Mouse (Mus musculus) activated CD4-positive, CD25-positive, alpha-beta regulatory T cell (primary cell): ENCODE measurements around the gene Tbpl1. TPM values are rescaled to one million over a fixed set of nuclear protein-coding genes. Genes with fewer than 3 reads are reported as not detected.

Experiments
- polyA plus RNA-seq, 2 experiments: library from polyadenylated mRNA; unstranded; fragments of 100-300 nt; shearing (Covaris generic); gene quantifications; one replicate each; pipeline ENCODE4 v1.2.1; 2017

The Tbpl1 gene
- polyA plus RNA-seq: 10 to 100 TPM; 60.9 to 61.7 TPM

DNA sequence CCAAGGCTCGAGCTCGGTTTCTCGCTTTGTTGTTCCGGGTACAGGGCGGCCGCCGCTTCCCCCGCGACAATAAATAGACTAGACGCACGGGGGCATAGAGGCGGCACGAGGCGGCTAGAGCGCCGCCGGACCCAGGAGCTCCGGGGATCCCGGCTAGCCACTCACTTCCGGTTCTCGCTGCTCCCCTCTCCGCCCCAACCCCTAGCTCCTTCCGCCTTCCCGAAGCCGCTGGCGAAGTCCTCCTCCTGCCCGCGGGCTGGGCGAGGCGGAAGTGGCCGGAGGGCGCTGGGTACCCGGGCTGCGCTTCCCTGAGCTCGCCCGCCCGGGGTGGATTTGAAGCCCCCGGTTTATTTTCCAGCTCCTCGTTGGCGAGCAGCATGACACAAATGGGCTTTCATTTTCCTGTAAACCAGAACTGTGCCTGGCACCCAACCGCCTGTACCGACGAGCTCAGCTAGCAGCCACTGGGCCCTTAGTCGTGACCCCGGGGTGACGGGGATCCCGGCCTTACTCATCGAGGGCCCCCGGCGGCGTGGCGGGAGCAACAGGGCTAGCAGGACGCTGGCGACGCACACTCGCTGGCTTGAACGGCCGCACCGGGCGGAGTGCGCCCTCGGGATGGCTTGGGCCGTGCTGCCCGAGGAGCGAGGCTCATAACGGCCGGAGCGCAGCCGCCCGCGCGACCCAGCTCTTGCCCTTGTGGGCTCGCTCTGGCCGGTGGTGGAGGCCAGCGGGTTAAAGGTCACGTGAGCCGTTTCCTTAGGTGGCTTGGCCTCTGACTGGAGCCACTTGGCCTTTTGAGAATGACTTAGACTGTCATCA is at the start of gene Tbpl1:
Gene Tbpl1 (minus strand): TSS at position 667 of the 822 bp plus-strand sequence.

Other genes with a start within 250 kb of the Tbpl1 start
- gene Slc2a12, start 86.9 kb downstream of the Tbpl1 start, polyA plus RNA-seq: not detected
- gene Tcf21, start 88.2 kb upstream of the Tbpl1 start, polyA plus RNA-seq: not detected